Mouse (Mus musculus): Measurements from ENCODE around the gene Gm10392.

GRCm38 (mm10) chr11:77488771-77489581, 30.0 kb downstream of the Gm10392 start:
- TF ChIP-seq CTCF (conservative IDR thresholded peaks at IDR 0.05; ENCODE audit: low read length) (no peak), NANOG (IDR thresholded peaks at IDR 0.05; ENCODE audit: borderline replicate concordance, low read length) (no peak), POU5F1 (IDR thresholded peaks at IDR 0.05; ENCODE audit: borderline replicate concordance, low read length) (no peak)

Measured in E14TG2a.4 (cell line).